Mouse (Mus musculus) skeletal muscle tissue, adult 2 months (tissue): Measurements from ENCODE around the gene Lemd1.

ENCODE experiments used
- DNase-seq: peaks from one replicate; pipeline ENCODE4 v3.0.0-alpha.2; 2012; ENCODE audit warnings: low read depth, low spot score

Lemd1 gene

DNA sequence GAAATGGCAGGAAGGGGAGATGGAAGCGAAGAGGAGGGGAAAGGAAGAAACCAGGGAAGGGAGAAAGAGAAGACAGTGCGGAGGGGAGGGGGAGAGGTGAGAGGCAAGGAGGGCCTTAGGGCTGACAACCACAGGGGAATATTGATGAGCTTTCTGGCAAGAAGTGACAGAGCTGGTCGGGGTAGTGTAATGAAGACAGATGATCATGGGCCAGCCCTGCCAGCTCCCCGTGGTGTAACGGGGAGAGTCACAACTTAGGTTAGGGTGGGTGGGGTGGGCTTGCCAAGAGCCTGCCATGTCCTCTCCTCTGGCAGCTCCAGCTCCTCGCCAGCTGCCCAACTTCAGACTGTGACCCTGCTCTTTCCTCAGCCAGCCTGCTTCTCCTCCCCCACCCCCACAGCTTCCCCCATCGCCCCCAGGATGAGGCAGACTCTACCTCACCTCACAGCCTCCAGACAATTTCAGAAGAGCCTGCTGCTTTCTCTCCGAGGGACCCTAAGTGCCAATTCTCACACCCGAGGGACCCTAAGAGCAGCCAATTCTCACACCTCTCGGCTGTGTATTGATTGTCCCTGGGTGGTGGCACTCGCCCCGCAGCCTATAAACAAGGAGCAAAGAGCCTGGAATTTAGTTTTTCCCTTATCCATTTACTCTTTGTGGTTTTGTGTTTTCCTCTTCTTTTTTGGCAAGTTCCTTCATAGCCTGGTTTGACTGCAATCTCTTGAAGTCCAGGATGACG lies 26.3 kb upstream of the Lemd1 start:
- no peak for DNase-seq

DNA sequence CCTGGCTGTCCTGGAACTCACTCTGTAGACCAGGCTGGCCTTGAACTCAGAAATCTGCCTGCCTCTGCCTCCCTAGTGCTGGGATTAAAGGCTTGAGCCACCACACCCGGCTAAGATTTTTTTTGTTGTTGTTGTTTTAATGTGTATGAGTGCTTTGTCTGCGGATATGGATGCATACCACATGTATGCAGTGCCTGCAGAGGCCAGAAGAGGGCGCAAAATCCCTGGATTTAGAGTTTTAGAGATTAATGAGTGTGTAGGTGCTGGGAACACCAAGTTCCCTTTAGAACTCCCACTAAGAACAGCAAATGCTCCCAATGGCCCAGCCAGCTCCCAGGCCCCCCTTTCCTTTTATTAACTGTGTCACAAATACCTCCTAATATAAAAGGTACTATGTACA lies 25.4 kb upstream of the Lemd1 start:
- no peak for DNase-seq

DNA sequence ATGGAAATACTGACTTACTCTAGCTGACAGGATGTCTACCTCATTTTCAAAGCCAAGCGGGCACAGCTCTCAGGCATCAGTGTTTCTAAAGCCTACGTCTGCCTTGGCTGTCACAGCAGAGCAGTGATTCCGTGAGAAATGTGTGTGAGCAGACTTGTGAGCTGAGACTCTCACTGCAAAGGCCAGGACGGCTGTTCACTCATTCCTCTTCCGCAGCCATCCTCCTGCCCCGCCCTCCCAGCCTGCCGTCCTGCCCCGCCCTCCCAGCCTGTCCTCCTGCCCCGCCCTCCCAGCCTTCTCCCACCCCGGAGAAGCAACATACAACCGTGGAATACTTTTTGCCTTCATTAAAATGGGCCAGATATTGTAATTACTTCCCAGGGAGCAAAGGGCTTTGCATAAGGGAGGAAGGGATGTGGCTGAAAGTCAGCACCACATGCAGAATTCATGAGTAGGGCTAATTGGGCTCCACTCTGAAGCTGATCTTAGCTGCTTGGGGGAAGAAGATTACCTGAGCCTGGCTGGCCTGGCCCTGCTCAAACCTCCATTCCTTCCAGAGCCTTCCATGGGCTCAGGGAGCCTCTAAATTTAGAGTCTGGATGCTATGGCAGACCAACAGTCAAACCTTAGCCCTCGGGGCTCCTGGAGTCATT lies 23.0 kb upstream of the Lemd1 start:
- no peak for DNase-seq

DNA sequence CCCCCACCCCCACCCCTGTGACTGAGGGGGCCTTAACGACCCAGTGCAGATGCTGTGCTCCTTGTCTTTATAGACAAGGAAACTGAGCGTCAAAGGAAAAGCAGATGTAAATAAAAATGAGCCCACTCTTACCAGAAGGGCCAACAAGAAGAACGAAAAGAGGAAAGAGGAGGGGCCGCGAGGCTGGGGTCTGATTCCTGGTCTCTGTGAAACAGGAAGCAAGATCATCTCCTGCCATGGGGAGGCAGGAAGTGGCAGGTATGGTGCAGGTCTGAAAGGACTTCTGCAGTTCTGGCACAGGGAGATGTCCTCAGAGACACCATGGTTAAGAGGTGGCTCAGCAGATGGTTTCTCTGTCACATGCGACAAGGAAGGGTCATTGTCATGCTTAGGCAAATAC lies 20.5 kb upstream of the Lemd1 start:
- DNase-seq: no peak

- no peak for DNase-seq
Measured at GRCm38 (mm10) chr1:132171619-132172018, 19.6 kb upstream of the Lemd1 start.

DNA sequence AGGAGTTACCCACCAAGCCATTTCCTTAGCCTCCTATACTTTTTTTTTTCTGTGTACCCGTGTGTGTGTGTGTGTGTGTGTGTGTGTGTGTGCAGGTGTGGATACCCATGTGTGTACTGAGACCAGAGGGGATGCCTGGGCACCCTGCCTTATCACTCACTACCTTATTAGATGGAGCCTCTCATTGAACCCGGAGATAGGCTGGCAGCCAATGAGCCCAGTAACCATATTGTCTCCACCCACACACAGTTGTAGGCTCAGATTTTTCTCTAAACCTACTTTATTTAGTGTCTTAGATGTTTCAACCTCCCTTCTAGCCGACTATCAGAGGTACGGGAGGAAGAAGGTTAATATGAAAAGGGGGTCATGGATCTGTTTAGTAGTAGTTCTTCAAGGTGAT lies 4.9 kb upstream of the Lemd1 start:
- no peak for DNase-seq

DNA sequence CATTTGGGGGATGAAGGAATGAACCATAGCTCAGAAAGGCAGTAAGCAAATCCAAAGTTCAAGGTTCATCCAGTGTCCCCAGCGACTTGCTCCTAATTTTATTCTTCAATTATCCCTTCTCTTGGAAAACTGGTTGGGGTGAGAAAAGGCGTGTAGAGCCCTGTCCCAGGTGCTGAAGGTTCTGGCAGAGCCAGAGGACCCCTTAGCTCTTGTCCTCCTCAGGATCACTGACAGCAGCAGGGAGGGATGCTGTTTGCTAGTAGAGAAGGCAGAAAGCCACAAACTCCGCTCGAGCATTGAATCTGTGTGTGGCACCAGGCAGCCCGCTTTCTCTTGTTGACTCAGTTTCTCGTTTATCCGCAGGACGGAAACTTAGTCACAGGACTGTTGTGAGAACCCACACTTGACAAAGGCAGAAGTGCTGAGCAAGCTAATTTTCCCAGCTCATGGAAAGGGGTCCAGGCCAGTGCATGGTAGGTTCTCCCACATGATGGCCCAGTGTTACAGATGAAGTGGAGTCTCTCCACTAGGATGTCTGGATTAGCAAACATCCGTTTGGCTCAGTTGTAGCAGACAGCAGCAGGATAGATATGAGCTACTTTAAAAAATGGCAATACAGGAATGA lies 2.7 kb upstream of the Lemd1 start:
- DNase-seq: no peak

GRCm38 (mm10) chr1:132189231-132189630 lies 2.0 kb upstream of the Lemd1 start:
- no peak for DNase-seq

DNA sequence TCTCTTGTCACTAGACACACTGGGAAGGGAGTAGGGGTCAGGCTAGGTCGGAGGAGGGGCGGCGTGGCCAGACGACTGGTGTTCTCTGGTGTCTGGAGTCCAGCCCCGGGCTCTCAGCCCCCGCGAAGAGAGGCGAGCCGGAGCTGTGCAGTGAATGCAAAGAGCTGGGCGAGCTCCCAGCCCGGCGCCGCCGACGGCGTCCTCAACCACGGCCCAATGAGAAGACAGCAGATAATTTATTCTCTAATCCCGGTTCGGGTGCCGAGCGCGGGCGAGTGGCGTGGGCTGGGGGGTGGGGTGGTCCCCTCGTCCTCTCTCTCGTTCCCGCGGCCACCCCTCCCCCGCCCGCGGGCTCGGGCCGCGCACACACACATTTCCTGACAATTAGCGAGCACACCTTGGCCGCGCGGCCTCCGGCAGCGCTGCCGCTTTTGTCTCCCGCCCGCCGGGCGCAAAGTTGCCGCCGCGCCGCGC lies 1.2 kb upstream of the Lemd1 start:
- DNase-seq: no peak

GRCm38 (mm10) chr1:132190621-132191092 lies 574 bp upstream of the Lemd1 start:
- DNase-seq: no peak

DNA sequence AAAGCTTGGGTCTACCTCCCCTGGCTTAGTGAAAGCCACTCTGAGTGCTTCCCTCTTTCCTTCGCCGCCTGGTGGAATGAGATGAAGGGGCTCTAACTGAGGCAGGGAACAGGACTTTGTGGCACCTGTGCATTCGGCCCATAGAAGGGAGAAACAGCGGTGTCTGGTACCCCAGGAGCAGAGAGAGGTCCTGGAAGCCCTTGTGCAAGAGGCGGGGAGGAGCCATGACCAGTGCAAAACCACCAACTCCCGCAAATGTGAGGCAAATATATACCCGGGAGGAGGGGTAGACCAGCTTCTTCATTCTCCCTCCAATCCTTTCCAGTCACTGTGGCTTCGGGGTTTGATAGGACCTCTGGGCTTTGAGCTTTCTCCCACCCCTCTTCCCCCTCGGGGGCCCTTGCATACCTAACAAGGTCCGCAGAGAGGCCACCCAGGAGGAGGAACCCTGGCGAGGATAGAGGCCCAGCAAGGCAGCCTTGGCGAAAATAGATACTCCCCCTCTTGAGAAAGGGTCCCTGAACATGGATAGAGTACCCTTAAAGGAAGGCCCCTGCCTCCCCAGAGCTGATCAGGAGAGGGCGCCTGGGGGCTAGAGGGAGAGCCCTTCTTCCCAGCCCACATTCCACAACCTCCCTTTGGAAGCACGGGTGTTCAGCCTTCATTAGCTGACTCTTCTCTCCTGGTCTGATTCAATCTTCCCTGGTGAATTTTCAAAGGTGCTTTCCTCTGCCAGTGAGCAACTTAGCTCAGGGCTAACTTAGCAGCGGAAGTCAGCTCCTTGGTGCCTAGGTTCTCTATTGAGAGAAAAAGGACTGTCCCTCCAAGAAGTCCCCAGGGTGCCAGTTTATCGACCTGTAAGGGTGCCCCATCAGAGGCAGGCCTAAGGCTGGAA lies 802 bp downstream of the Lemd1 start:
- DNase-seq: no peak

- no peak for DNase-seq
Measured at GRCm38 (mm10) chr1:132193806-132194205, 2.6 kb downstream of the Lemd1 start.

- no peak for DNase-seq
Measured at GRCm38 (mm10) chr1:132194624-132195023, 3.4 kb downstream of the Lemd1 start.

DNA sequence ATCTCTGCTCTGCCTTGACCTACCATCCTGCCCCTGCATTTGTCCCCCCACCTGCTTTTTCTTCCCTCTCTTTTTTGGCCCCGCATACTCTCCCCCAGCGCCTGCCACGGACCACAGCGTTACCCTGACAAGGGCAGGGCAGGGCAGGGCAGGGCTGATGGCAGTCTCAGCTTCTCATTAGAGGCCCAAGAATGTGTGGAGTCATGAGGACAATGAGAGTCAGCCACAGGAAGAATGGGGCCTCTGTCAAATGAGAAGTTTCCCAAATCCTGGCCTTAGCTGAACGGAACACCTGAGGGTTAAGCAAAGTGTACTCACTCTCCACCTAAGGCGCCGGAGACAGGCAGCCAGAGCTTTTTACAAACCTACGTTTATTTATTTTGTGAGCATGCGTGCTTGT lies 3.9 kb downstream of the Lemd1 start:
- no peak for DNase-seq

- DNase-seq: no peak
Measured at GRCm38 (mm10) chr1:132195681-132196080, 4.5 kb downstream of the Lemd1 start.

- DNase-seq: no peak
Measured at GRCm38 (mm10) chr1:132196337-132196736, 5.1 kb downstream of the Lemd1 start.

GRCm38 (mm10) chr1:132197666-132198065 lies 6.4 kb downstream of the Lemd1 start:
- no peak for DNase-seq

DNA sequence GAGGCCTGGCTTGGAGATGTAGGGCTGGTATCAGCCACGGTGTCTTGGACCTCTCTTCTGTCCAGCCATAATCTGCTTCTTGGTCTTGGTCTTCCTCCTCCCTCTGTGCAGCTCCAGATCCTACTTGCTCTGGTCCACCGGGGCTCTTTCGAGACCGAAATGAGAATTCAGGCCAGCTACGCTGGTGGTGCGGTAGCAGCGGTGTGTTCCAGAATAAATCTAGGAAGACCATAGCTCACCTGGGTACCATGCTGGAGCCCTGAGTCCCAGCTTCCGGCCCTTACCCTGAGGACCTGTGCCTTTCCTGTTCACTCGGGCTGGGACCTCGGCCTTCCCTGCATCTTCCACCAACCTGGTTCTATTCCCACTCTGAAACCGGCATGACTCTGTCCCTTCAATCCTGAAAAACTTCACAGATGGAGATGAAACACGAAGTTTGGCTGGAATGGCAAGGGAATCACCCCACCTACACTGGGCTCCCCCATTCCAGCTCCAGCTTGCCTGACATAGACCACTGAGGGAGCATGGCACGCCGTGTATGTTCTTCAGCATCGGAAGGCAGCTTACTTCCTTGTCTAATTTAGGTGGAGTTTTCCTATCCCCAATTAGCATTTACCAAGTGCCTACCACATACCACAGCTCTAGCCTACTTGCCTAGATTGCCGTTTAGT lies 7.3 kb downstream of the Lemd1 start:
- DNase-seq: no peak

- no peak for DNase-seq
Measured at GRCm38 (mm10) chr1:132199244-132199643, 8.0 kb downstream of the Lemd1 start.

GRCm38 (mm10) chr1:132199934-132200333 lies 8.7 kb downstream of the Lemd1 start:
- no peak for DNase-seq
